Mouse (Mus musculus) megakaryocyte-erythroid progenitor cell, adult 5-6 weeks (primary cell): Measurements from ENCODE around the gene Mcfd2. TPM values are rescaled to one million over a fixed set of nuclear protein-coding genes. Genes with fewer than 3 reads are reported as not detected.
A peak's percentile ranks its signal among the peaks of the same experiment; 100 is the strongest.

ENCODE experiments used
- ATAC-seq: replicated peaks from 2 replicates; pipeline ENCODE4 v1.8.0; 2016; ENCODE audit warnings: mild to moderate bottlenecking, inconsistent platforms; ENCODE audit not compliant: severe bottlenecking, poor library complexity, low FRiP score, low TSS enrichment
- total RNA-seq, 2 experiments: library from RNA; stranded (forward) in 1 of 2; stranded (reverse) in 1 of 2; fragments of 200-1000, 215-1000 nt in 1 of 2; fragments of >200 nt in 1 of 2; fragmentation: Nextera tagmentation in 1 of 2; gene quantifications; 2 replicates each; pipeline ENCODE4 v1.2.3; 2014 to 2017

Mcfd2 gene
- total RNA-seq, 2 experiments from 2014 or later, result 24.5 to 39.8 TPM

DNA sequence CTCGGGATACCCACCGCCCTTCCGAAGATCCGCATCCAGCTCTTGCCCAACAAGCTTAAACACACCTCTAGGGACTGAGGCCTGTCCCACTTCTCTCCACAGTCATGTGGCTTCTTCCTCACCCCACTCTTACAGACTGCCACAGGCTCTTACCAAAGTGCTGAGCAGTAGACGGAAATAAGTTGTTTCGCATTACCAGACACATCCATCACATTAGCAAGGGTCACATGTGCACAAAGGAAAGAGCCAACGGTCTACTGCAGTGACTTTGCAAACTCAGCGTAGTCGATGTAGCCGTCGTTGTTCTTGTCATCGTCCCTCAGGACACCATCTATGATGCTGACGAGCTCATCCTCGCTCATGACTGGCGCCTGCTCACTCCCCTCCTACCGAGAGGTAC lies 10.1 kb downstream of the Mcfd2 start:
- peak; percentile 64; the same call in 1 of the 2 replicates for ATAC-seq

DNA sequence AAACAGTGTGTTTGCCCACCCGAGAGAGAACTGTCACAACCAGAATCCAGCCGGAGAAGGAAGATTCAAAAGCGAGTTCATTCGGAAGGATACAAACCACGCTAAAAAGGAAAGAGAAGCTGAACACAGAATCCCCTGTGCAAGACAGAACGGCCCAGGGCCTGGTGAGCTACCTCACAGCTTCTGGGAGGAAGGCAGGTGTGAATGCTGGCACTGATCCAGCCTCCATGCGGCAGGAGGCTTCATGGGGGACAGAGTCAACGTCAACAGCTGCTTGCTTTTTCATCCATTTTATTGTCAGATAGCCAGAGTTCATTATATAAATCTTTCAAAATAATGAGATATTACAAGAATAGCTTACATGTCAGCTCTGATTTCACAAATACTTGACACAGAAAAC lies 11.4 kb downstream of the Mcfd2 start:
- ATAC-seq, result no peak

DNA sequence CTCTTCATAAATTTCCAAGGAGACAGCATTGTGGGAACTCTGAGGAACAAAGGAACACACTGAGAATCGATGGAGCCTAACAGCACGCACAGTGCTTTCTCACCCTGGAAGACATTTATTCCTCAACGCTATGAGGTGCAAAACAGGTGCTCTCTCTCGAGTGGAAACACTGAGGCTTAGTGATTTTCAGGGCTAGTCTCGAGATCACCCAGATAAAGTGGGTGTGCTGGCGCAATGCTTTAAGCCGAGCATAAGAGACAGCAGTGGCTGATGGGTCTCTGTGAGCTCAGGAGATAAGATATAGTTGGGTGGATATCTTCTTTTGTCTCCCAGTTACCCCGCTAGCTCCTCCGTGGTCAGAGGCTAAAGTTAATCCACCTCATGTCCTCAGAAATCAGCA lies 19.6 kb downstream of the Mcfd2 start:
- no peak for ATAC-seq

DNA sequence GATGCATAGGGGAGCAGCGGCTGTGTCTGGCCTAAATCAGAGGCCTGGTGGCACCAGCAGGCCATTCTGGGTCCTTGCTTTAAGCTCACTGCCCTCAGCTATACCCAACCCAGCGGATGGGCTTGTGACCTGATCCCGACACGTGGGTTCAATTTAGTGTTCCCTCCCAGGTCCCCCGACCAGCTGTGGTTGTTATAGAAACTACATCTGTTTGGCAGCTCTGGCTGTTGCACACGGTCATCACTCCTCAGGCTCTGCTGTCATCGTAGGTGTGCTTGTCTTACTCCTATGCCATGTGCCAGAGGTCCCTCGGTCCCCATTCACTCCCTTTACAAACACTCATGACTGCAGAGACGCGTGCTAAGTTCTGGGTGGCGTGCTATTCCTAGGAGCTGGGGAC lies 27.9 kb downstream of the Mcfd2 start:
- ATAC-seq, result no peak

DNA sequence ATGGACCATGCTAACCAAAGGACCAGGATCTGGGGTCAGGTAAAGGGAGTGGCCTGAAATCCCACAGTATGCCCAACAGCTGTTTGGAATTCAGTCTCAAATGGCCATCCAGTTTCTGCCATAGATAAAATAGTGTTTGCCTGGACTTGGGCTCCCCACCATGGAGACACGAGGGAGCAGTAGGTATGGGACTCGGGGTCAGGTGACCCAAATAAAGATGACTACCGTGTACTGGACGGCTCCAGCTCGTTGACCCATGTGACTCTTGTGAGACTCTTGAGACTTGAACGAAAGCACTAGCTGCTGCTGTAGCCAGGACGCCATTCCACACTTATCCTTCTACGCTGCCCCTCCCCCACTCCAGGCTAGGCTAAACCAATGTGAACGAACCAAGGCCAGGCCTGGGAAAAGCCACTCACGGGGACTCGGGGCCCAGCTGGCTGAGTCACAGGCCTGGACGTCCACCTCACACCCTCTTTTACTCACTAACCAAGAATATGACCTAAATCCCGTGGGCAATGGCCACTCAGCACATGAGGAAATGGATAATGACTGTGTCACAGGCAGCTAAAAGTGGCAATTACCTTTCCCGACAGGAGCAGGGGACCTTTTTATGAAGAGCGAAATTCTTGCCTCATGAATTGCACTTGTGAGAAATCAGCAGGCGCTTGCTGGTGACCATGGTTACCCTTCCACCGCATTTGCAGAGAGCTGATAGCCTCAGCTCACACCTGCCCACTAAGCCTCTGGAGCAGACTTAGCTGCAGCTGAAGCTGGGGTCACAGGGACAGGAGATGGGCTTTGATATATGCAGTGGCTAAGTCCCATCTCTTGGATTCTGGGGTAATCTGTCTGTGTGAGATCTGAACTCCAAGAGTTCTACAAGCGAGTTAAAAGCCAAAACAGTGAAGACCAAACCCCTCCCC lies 28.7 kb downstream of the Mcfd2 start:
- no peak for ATAC-seq

DNA sequence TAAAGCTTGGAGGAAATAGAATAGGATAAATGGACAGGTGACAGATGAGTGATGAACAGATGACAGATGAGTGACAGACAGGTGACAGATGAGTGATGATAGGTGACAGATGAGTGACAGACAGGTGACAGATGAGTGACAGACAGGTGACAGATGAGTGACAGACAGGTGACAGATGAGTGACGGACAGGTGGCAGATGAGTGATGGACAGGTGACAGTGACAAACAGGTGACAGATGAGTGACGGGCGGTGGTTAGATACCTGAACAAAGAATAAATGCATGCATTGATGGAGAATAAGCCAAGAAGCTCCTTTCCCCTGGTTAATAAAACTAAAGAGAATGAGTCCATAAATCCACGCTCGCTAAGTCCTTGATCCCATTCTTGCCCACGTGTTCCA lies 30.7 kb downstream of the Mcfd2 start:
- ATAC-seq, result no peak

DNA sequence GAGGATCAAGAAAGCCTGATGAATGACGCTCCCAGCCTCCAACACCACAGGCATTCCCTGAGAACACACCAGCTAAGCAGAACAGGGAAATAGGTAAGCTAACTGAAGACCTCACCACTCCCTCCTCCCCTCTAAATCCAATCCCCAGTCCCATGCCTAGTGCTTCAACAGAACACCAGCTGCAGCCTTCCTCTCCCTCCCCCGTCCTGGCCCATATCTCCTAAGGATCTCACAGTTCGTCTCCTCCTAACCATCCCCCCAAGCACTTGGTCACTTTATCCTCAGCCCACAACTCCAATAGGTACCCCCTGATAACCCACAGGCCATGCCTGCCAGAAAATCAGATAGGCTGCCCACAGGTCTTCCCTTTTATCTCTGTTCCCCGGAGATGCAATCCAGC lies 37.9 kb downstream of the Mcfd2 start:
- no peak for ATAC-seq

DNA sequence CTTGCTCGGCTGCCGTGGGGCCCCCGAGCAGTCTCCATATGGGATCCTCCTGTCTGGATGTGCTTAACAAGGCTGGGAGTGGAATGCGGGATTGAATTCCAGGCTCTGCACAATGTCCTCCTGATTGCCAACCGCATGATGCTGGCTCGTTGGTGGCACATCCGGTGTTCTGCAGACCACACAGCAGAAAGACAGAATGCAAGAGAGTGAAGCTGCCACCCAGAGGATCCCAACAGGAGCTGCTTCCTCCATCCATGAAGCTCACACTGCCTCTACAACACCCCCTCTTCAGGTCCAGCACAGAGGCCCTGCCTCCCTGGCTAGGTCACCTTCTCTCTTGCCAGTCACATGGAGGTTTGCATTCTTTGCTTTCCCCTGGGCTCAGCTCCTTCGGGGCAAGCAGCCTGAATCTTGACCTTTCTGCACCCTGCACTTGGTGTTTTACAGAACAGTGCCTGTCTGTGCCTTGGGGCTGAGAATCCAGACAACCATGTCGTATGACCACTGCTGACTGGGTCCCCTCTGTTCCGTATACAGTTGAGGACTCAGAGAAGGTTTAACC lies 39.6 kb downstream of the Mcfd2 start:
- ATAC-seq, result no peak

DNA sequence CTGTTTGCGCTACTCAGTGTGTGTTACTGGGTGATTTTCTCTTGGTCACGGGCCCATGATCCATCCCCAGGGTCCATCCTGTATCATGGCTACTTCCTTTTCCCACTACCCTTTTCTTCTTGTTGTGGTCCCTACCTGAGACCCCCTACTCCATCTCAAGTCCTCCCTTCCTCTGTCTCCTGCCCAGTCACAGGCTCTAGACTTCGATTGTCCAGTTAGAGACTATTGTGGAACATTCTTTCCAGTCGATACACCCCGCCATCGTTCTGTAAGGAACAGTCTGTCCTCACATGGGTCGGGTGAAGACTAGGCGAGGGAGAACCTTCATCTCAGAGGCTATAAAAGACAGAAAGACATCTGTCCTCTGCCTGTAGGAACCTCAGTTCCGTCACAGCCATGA lies 40.4 kb downstream of the Mcfd2 start:
- no peak for ATAC-seq

DNA sequence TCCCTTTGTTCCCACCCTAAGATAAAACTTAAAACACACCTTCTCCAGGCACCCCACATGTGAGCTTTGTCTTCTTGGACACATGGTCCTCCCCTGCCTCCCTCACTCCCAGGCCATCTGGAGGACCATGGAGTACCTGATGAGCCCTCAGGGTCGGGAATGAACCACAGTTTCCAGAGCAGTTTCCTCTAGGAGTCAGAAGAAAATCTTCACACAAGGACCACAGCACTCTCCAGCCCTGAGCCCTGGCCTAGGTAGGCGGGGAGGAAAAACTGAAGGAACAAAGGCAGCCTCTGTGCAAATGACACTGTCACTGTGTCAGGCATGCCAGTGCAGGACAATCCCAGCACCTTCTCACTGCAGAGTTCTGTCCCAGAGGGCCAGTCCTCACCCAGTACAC lies 41.3 kb downstream of the Mcfd2 start:
- ATAC-seq, result no peak

DNA sequence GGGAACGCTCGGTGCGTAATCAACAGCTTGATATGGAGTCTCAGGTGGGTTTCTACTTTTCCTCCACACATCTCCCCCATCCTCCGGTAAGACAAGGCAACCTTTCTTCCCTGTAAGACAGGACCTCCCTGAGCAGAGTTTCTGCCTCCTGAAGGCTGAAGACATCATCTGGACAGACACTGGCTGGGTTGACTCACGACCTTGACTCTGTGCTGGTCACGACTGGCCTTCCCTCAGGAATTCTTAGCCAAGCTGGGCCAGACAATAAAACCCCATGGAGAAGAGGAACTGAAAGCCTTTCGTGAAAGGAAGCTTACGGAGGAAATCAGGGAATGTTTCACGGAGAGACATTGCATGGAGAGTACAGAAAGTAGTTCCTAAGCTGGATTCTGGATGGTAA lies 46.3 kb downstream of the Mcfd2 start:
- no peak for ATAC-seq

DNA sequence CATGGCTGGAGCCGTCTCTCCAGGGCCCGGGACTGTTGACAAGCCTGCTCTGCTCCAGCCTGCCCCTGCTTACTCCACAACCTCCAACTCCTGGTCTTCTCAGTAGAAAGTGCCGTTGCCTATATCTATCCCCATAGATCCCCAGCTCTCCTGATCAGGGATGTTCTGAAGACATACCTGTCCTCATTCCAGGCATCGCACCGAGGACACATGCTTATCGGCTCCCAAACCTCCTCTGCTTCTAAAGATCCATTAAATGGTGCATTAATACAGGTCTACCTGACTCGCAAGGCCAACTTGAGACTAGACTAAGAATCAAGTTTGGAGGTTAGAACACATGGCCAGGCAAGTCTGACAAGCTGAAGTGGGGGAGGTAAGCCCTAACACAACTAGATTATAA lies 51.2 kb downstream of the Mcfd2 start:
- no peak for ATAC-seq

DNA sequence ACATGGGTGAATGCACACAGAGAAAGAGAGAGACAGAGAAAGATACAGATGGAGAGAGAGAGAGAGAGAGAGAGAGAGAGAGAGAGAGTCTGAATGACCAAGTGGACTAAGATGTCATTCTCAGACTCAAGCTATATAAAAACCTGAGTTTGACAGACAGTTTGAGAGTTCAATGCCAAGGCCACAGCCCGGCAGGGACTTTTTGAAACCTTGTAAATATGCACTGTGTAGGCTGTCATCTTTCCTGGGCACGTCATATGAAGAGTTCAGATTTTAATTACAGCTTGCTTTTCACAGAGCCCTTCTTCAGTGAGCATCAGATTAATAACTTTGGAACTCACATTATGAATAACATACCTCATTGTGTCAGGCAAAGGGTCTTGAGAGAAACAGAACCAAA lies 55.2 kb downstream of the Mcfd2 start:
- ATAC-seq, result no peak

DNA sequence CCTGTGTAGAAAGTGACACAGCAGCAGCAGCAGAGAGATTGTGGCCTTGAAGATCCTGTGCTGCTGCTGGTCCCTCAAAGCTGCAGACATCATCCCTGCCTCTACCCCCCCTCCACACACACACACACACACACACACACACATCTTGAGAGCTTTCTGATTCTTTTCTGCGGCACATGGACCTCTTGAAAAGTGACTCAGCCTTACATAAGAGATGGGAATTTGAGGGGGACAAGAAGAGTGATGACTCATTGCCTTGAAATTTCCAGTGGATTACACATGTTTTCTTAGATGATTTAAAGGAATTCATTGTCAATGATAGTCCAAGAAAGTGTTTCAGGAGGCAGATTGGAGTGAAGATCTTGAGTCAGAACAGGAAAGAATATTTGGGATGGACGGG lies 58.9 kb downstream of the Mcfd2 start:
- no peak for ATAC-seq

Other genes starting within 250 kb of the Mcfd2 start
- gene Pigf, start 240.5 kb downstream of the Mcfd2 start, total RNA-seq (2014; fragmentation: Nextera tagmentation), result 10.4 and 14.6 TPM in 2 replicates
- 19.0 and 24.5 TPM in 2 replicates for gene Pigf, start 240.5 kb downstream of the Mcfd2 start, total RNA-seq (2017)
- gene Cript, start 240.4 kb downstream of the Mcfd2 start, total RNA-seq (2014; fragmentation: Nextera tagmentation), result 32.6 and 74.8 TPM in 2 replicates
- gene Cript, start 240.4 kb downstream of the Mcfd2 start, total RNA-seq (2017), result 64.3 and 66.2 TPM in 2 replicates
- gene Socs5, start 158.3 kb downstream of the Mcfd2 start, total RNA-seq (2014; fragmentation: Nextera tagmentation), result 6.0 and 8.1 TPM in 2 replicates
- gene Socs5, start 158.3 kb downstream of the Mcfd2 start, total RNA-seq (2017), result 5.0 and 13.8 TPM in 2 replicates
- 56.9 and 94.9 TPM in 2 replicates for gene Ttc7, start 17.0 kb upstream of the Mcfd2 start, total RNA-seq (2014; fragmentation: Nextera tagmentation)
- gene Ttc7, start 17.0 kb upstream of the Mcfd2 start, total RNA-seq (2017), result 34.2 and 49.5 TPM in 2 replicates
- gene Stpg4, start 161.8 kb upstream of the Mcfd2 start, total RNA-seq (2014; fragmentation: Nextera tagmentation), result not detected in 2 replicates
- not detected in 2 replicates for gene Stpg4, start 161.8 kb upstream of the Mcfd2 start, total RNA-seq (2017)
- 286 and 288 TPM in 2 replicates for gene Calm2, start 181.0 kb upstream of the Mcfd2 start, total RNA-seq (2014; fragmentation: Nextera tagmentation)
- 970 and 1,345 TPM in 2 replicates for gene Calm2, start 181.0 kb upstream of the Mcfd2 start, total RNA-seq (2017)